Mouse (Mus musculus) liver, adult 2 months (tissue): ENCODE results near the gene Slc25a41. TPM values are rescaled to one million over a fixed set of nuclear protein-coding genes. Genes with fewer than 3 reads are reported as not detected.

Source experiments
- DNase-seq: peaks from one replicate; pipeline ENCODE4 v3.0.0-alpha.2; 2011; ENCODE audit warnings: low read depth, low spot score; ENCODE audit errors: extremely low read depth
- H3K27ac ChIP-seq: fragments of 200-500 bp; replicated peaks from 2 replicates; pipeline ENCODE4 v1.5.1; 2012; ENCODE audit warnings: low read depth, mild to moderate bottlenecking, control low read depth, inconsistent platforms, low read length; ENCODE audit not compliant: insufficient read depth
- H3K27me3 ChIP-seq: fragments of 200-500 bp; 2 replicates; pipeline ENCODE4 v1.6.1; 2012; ENCODE audit warnings: mild to moderate bottlenecking, moderate library complexity, low read length, inconsistent platforms; ENCODE audit not compliant: control insufficient read depth, insufficient read depth
- H3K36me3 ChIP-seq: fragments of 200-500 bp; 2 replicates; pipeline ENCODE4 v1.6.1; 2012; ENCODE audit warnings: low read length, inconsistent platforms; ENCODE audit not compliant: control insufficient read depth, insufficient read depth
- H3K4me1 ChIP-seq: fragments of 200-500 bp; 2 replicates; pipeline ENCODE4 v1.6.1; 2011; ENCODE audit warnings: low read length; ENCODE audit not compliant: control insufficient read depth, insufficient read depth
- H3K4me3 ChIP-seq: fragments of 200-500 bp; 2 replicates; pipeline ENCODE4 v1.5.1; 2011; ENCODE audit warnings: low read depth, mild to moderate bottlenecking, control low read depth, low read length, moderate library complexity; ENCODE audit not compliant: insufficient read depth
- H3K79me2 ChIP-seq: fragments of 200-500 bp; 2 replicates; pipeline ENCODE4 v1.6.1; 2012; ENCODE audit warnings: inconsistent platforms, mild to moderate bottlenecking, low read length, moderate library complexity; ENCODE audit not compliant: control insufficient read depth, insufficient read depth
- H3K9ac ChIP-seq: fragments of 200-500 bp; 2 replicates; pipeline ENCODE4 v1.6.1; 2012; ENCODE audit warnings: low read depth, mild to moderate bottlenecking, control low read depth, inconsistent platforms, low read length
- CTCF ChIP-seq: fragments of 200-500 bp; IDR thresholded peaks from 2 replicates; pipeline ENCODE4 v1.5.1; 2011; ENCODE audit warnings: low read depth, low read length, control low read depth
- POLR2A ChIP-seq: fragments of 200-500 bp; IDR thresholded peaks from 2 replicates; pipeline ENCODE4 v1.6.1; 2011; ENCODE audit warnings: low read length, control low read depth; ENCODE audit not compliant: insufficient read depth; ENCODE audit errors: extremely low read depth
- WGBS: fragments of 180-500 bp; shearing (Covaris S2); methylation state at CpG from one replicate; pipeline ENCODE4 v1.1.7; 2018; 5-methylcytosine and 5-hydroxymethylcytosine counted together
- polyA plus RNA-seq: library from polyadenylated mRNA; depleted of rRNA; stranded (reverse); fragments of >200 nt; gene quantifications from 2 replicates; pipeline ENCODE4 v1.2.3, GENCODE M21; 2012
- total RNA-seq: library from RNA; depleted of rRNA; stranded (reverse); fragments of >200 nt; gene quantifications from 2 replicates; pipeline ENCODE4 v1.2.3, GENCODE M21; 2014

Slc25a41 gene
- total and polyA plus RNA-seq, 2 experiments = not detected

GRCm38 (mm10) chr17:56996506-56996905 is 44.9 kb downstream of the Slc25a41 start:
- Histone ChIP-seq H3K9ac (no peak overlapping the region), H3K4me3 (no peak overlapping the region), H3K79me2 (no peaks in the 10 kb centered on the region), H3K27me3 (no peaks in the 10 kb centered on the region), H3K36me3 (peaks cover 7% of the 10 kb centered on the region; the same call in 1 of the 2 replicates), H3K27ac (no peak overlapping the region), H3K4me1 (0 out of 2 replicates have a peak, but pooled peaks cover 2% of the 10 kb centered on the region)
- TF ChIP-seq CTCF = no peak
- no peak for DNase-seq
- 66% methylated on average over 2 of the region's 2 CpGs for WGBS

- no peak for DNase-seq
- Histone ChIP-seq H3K9ac (no peak overlapping the region), H3K79me2 (peaks cover 9% of the 10 kb centered on the region; the same call in 1 of the 2 replicates), H3K4me3 (no peak overlapping the region), H3K4me1 (peaks cover 7% of the 10 kb centered on the region), H3K27me3 (no peaks in the 10 kb centered on the region), H3K36me3 (peaks cover 7% of the 10 kb centered on the region; the same call in 1 of the 2 replicates), H3K27ac (no peak overlapping the region)
- TF ChIP-seq CTCF (no peak), POLR2A (no peak)
- 81% methylated on average over 8 of the region's 8 CpGs for WGBS
Measured at GRCm38 (mm10) chr17:56995046-56995445, 46.4 kb downstream of the Slc25a41 start.

GRCm38 (mm10) chr17:56990966-56991365 is 50.5 kb downstream of the Slc25a41 start:
- 75% methylated on average over 2 of the region's 2 CpGs for WGBS
- peak overlapping the region; percentile 69 for H3K4me3 ChIP-seq
- no peak overlapping the region; the same call in 1 of the 2 replicates for H3K27ac ChIP-seq
- peaks cover 7% of the 10 kb centered on the region for H3K4me1 ChIP-seq
- peaks cover 7% of the 10 kb centered on the region; the same call in 1 of the 2 replicates for H3K36me3 ChIP-seq
- no peak for DNase-seq
- no peaks in the 10 kb centered on the region for H3K27me3 ChIP-seq
- peaks cover 9% of the 10 kb centered on the region; the same call in 1 of the 2 replicates for H3K79me2 ChIP-seq
- TF ChIP-seq POLR2A (no peak), CTCF (no peak)
- peak overlapping the region; percentile 43 for H3K9ac ChIP-seq

- peak within 1 kb of the TSS; percentile 59 for H3K27ac ChIP-seq
- H3K4me3 ChIP-seq = peak within 1 kb of the TSS; percentile 69
- no peak for TF ChIP-seq CTCF
- TF ChIP-seq POLR2A = peak; percentile 80
- peak; percentile 95 for DNase-seq
- no peaks in the 10 kb centered on the region for H3K27me3 ChIP-seq
- peaks cover 9% of the 10 kb centered on the region; the same call in 1 of the 2 replicates for H3K79me2 ChIP-seq
- H3K9ac ChIP-seq = peak within 1 kb of the TSS; percentile 77
- under 1% methylated on average over 52 of the region's 52 CpGs for WGBS
- H3K4me1 ChIP-seq = peaks cover 7% of the 10 kb centered on the region
- peaks cover 7% of the 10 kb centered on the region; the same call in 1 of the 2 replicates for H3K36me3 ChIP-seq
Measured at GRCm38 (mm10) chr17:56990115-56990746, 51.2 kb downstream of the Slc25a41 start, which contains the start of gene Clpp. Gene Clpp (plus strand): TSS chr17:56990305.

- peaks cover 5% of the 10 kb centered on the region; the same call in 1 of the 2 replicates for H3K36me3 ChIP-seq
- H3K79me2 ChIP-seq = peaks cover 9% of the 10 kb centered on the region; the same call in 1 of the 2 replicates
- H3K27me3 ChIP-seq = no peaks in the 10 kb centered on the region
- H3K4me1 ChIP-seq = peaks cover 7% of the 10 kb centered on the region
- H3K9ac ChIP-seq = peak overlapping the region; percentile 68
- H3K27ac ChIP-seq = peak overlapping the region; percentile 59
- TF ChIP-seq POLR2A (no peak), CTCF (no peak)
- H3K4me3 ChIP-seq = peak overlapping the region; percentile 65
- DNase-seq = peak; percentile 85
- WGBS = 3% methylated on average over 25 of the region's 25 CpGs
Measured at GRCm38 (mm10) chr17:56989467-56990114, 51.9 kb downstream of the Slc25a41 start.
